Mouse (Mus musculus) spleen, adult 2 months (tissue): ENCODE measurements around the gene Phka2. TPM values are rescaled to one million over a fixed set of nuclear protein-coding genes. Genes with fewer than 3 reads are reported as not detected.

ENCODE experiments used
- DNase-seq, 2 experiments: peaks; one replicate each; pipeline versions ENCODE4 v3.0.0 to v3.0.0-alpha.2; 2012 to 2021; ENCODE audit warnings: low spot score in 2 of 2, low read depth in 1 of 2
- H3K27ac ChIP-seq: fragments of 200-500 bp; 2 replicates; pipeline ENCODE4 v1.5.1; 2012; ENCODE audit warnings: low read length, inconsistent platforms; ENCODE audit not compliant: insufficient read depth
- H3K27me3 ChIP-seq: fragments of 200-500 bp; 2 replicates; pipeline ENCODE4 v1.6.1; 2012; ENCODE audit warnings: mild to moderate bottlenecking, moderate library complexity, low read length, inconsistent platforms; ENCODE audit not compliant: control insufficient read depth, insufficient read depth
- H3K36me3 ChIP-seq: fragments of 200-500 bp; 2 replicates; pipeline ENCODE4 v1.6.1; 2012; ENCODE audit warnings: mild to moderate bottlenecking, low read length, inconsistent platforms; ENCODE audit not compliant: control insufficient read depth, insufficient read depth
- H3K4me1 ChIP-seq: fragments of 200-500 bp; 2 replicates; pipeline ENCODE4 v1.6.1; 2011; ENCODE audit warnings: inconsistent platforms; ENCODE audit not compliant: control insufficient read depth, insufficient read depth, insufficient read length
- H3K4me3 ChIP-seq: fragments of 200-500 bp; 2 replicates; pipeline ENCODE4 v1.5.1; 2011; ENCODE audit warnings: mild to moderate bottlenecking, inconsistent platforms; ENCODE audit not compliant: insufficient read depth, insufficient read length; ENCODE audit errors: extremely low read depth
- CTCF ChIP-seq: fragments of 200-500 bp; IDR thresholded peaks from 2 replicates; pipeline ENCODE4 v1.5.1; 2011; ENCODE audit warnings: mild to moderate bottlenecking, inconsistent platforms; ENCODE audit not compliant: insufficient read depth, insufficient read length, insufficient replicate concordance; ENCODE audit errors: extremely low read depth
- POLR2A ChIP-seq: fragments of 200-500 bp; IDR thresholded peaks from 2 replicates; pipeline ENCODE4 v1.6.1; 2011; ENCODE audit warnings: low read depth, low read length, inconsistent platforms
- WGBS: fragments of 180-500 bp; shearing (Covaris S2); methylation state at CpG from one replicate; pipeline ENCODE4 v1.1.7; 2018; 5-methylcytosine and 5-hydroxymethylcytosine counted together
- polyA plus RNA-seq: library from polyadenylated mRNA; depleted of rRNA; stranded (reverse); fragments of >200 nt; gene quantifications from 2 replicates; pipeline ENCODE4 v1.2.3, GENCODE M21; 2012

Phka2 gene
- polyA plus RNA-seq, 1 experiment = 10.2 TPM

DNA sequence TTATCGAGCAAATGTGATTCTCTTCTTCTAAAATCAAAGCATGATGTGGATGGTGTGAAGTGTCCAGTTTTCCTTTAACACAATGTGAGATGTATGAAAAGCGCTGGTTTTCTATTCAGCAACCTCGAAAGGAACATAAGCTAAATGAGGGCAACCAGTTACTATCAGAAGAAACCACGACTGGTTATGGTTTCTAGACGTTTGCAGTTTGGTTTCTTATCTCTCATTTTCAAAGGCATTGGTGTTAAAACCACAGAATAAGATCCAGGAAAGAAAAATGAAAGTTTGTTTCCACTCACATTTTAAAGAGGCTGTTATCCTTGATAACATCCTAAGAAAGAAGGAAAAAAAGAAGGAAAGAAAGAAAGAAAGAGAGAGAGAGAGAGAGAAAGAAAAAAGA lies 5.5 kb upstream of the Phka2 start:
- DNase-seq = no peak
- WGBS = 44% methylated on average over 5 of the region's 5 CpGs
- no peak overlapping the region for H3K4me3 ChIP-seq
- H3K36me3 ChIP-seq = no peaks in the 10 kb centered on the region
- H3K4me1 ChIP-seq = no peaks in the 10 kb centered on the region
- H3K27ac ChIP-seq = no peak overlapping the region
- no peak for TF ChIP-seq CTCF
- no peak for TF ChIP-seq POLR2A
- no peaks in the 10 kb centered on the region for H3K27me3 ChIP-seq

DNA sequence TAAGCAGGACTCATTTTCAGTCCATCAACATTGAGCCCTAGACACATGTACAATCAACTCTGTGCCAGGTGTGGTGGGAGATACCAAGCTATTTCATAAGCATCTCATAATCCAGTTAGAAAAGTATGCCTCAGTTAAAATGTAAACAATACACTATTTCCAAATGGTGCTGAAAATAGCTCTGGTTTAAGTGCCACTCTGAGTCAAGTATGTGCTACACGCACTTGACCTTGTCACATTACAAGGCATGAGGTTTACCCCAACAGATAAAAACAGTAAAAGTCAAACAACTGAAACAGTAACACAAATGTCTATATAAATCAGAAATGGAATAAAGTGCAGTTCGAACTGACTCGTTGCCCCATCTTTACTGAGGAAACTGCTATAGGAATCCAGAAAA lies 871 bp upstream of the Phka2 start:
- 91% methylated on average over 3 of the region's 3 CpGs for WGBS
- Histone ChIP-seq H3K27me3 (no peaks in the 10 kb centered on the region), H3K4me1 (no peaks in the 10 kb centered on the region), H3K4me3 (no peak overlapping the region), H3K27ac (no peak overlapping the region), H3K36me3 (no peaks in the 10 kb centered on the region)
- TF ChIP-seq CTCF (no peak), POLR2A (no peak)
- no peak for DNase-seq

GRCm38 (mm10) chrX:160501687-160502047 lies 299 bp upstream of the Phka2 start:
- Histone ChIP-seq H3K36me3 (no peaks in the 10 kb centered on the region), H3K4me3 (peak overlapping the region; percentile 92), H3K27ac (no peak overlapping the region), H3K4me1 (no peaks in the 10 kb centered on the region), H3K27me3 (no peaks in the 10 kb centered on the region)
- TF ChIP-seq CTCF (no peak), POLR2A (no peak)
- WGBS = 27% methylated on average over 12 of the region's 12 CpGs
- DNase-seq = no peak

- H3K4me1 ChIP-seq = no peaks in the 10 kb centered on the region
- no peak overlapping the region for H3K4me3 ChIP-seq
- no peaks in the 10 kb centered on the region for H3K27me3 ChIP-seq
- no peak for DNase-seq
- no peak for TF ChIP-seq POLR2A
- TF ChIP-seq CTCF = no peak
- no peak overlapping the region for H3K27ac ChIP-seq
- no peaks in the 10 kb centered on the region for H3K36me3 ChIP-seq
- 71% methylated on average over 1 of the region's 1 CpGs for WGBS
Observed at GRCm38 (mm10) chrX:160509046-160509445, 7.1 kb downstream of the Phka2 start.

DNA sequence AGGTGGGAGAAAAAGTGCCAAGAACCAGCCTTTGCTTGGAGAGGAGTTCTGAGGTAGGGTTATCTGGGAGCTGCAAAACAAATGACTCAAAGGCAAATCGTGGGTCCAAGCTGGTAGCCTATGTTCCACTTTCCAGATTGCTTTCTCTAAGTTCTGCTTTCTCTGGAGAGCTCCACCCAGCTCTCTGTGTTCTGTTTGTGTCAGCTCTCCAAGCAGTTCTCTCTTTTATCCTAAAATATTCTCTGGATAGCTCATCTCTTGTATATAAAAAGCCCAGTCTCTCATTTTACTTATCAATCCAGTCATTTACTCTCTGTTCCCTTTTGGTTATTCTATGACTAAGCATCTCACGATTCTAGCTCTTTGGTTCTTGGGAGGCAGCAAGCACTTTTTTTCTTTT lies 8.2 kb downstream of the Phka2 start:
- no peaks in the 10 kb centered on the region for H3K36me3 ChIP-seq
- no peaks in the 10 kb centered on the region for H3K27me3 ChIP-seq
- no peaks in the 10 kb centered on the region for H3K4me1 ChIP-seq
- no peak for DNase-seq
- no peak overlapping the region for H3K4me3 ChIP-seq
- TF ChIP-seq CTCF (no peak), POLR2A (no peak)
- WGBS = 40% methylated on average over 2 of the region's 2 CpGs
- H3K27ac ChIP-seq = no peak overlapping the region

GRCm38 (mm10) chrX:160516027-160516426 lies 14.1 kb downstream of the Phka2 start:
- DNase-seq = no peak
- no peaks in the 10 kb centered on the region for H3K36me3 ChIP-seq
- TF ChIP-seq POLR2A (no peak), CTCF (no peak)
- H3K27me3 ChIP-seq = no peaks in the 10 kb centered on the region
- H3K27ac ChIP-seq = no peak overlapping the region
- H3K4me3 ChIP-seq = no peak overlapping the region
- no peaks in the 10 kb centered on the region for H3K4me1 ChIP-seq

- WGBS = 66% methylated on average over 2 of the region's 2 CpGs
- no peak for DNase-seq
- Histone ChIP-seq H3K36me3 (no peaks in the 10 kb centered on the region), H3K27ac (no peak overlapping the region), H3K4me1 (no peaks in the 10 kb centered on the region), H3K4me3 (no peak overlapping the region), H3K27me3 (no peaks in the 10 kb centered on the region)
- no peak for TF ChIP-seq CTCF
- no peak for TF ChIP-seq POLR2A
Observed at GRCm38 (mm10) chrX:160542772-160543171, 40.8 kb downstream of the Phka2 start.

GRCm38 (mm10) chrX:160548875-160549274 lies 46.9 kb downstream of the Phka2 start:
- no peak for DNase-seq
- WGBS = 63% methylated on average over 1 of the region's 1 CpGs
- Histone ChIP-seq H3K36me3 (no peaks in the 10 kb centered on the region; the same call in 1 of the 2 replicates), H3K4me1 (no peaks in the 10 kb centered on the region), H3K27me3 (no peaks in the 10 kb centered on the region), H3K27ac (no peak overlapping the region), H3K4me3 (no peak overlapping the region)
- no peak for TF ChIP-seq CTCF
- no peak for TF ChIP-seq POLR2A
